Mouse (Mus musculus) heart, postnatal 0 days (tissue): ENCODE results near the gene 2610528A11Rik. TPM values are rescaled to one million over a fixed set of nuclear protein-coding genes. Genes with fewer than 3 reads are reported as not detected.

Experiments
- ATAC-seq: fragments of 200-750 bp; cut with Nextera tagmentation; 2 replicates; pipeline ENCODE4 v1.8.0; 2017; ENCODE audit warnings: low read depth, moderate number of reproducible peaks, moderate library complexity; ENCODE audit not compliant: insufficient read depth
- DNase-seq: peaks from one replicate; pipeline ENCODE4 v3.0.0-alpha.2; 2016; ENCODE audit warnings: low spot score
- H3K27ac ChIP-seq: fragments of 300-500 bp; sonication (generic); 2 replicates; pipeline ENCODE4 v1.5.1; 2014; ENCODE audit warnings: low read depth, mild to moderate bottlenecking
- H3K27me3 ChIP-seq: fragments of 300-500 bp; sonication (generic); 2 replicates; pipeline ENCODE4 v1.6.1; 2014; ENCODE audit warnings: low read length, mixed read lengths; ENCODE audit not compliant: control insufficient read depth, insufficient read depth
- H3K36me3 ChIP-seq: fragments of 300-500 bp; sonication (generic); replicated peaks from 2 replicates; pipeline ENCODE4 v1.6.1; 2014; ENCODE audit warnings: low read length, mixed read lengths; ENCODE audit not compliant: control insufficient read depth, insufficient read depth
- H3K4me1 ChIP-seq: fragments of 300-500 bp; sonication (generic); 2 replicates; pipeline ENCODE4 v1.6.1; 2014; ENCODE audit warnings: antibody characterized with exemption; ENCODE audit not compliant: control insufficient read depth, insufficient read depth
- H3K4me2 ChIP-seq: fragments of 300-500 bp; sonication (generic); 2 replicates; pipeline ENCODE4 v1.6.1; 2014; ENCODE audit warnings: low read depth, mild to moderate bottlenecking, low read length, moderate library complexity
- H3K4me3 ChIP-seq: fragments of 300-500 bp; sonication (generic); 2 replicates; pipeline ENCODE4 v1.5.1; 2014; ENCODE audit warnings: low read depth, low read length
- H3K9ac ChIP-seq: fragments of 300-500 bp; sonication (generic); replicated peaks from 2 replicates; pipeline ENCODE4 v1.6.1; 2014; ENCODE audit warnings: low read depth, low read length, mixed read lengths
- H3K9me3 ChIP-seq: fragments of 300-500 bp; sonication (generic); replicated peaks from 2 replicates; pipeline ENCODE4 v1.6.1; 2016; ENCODE audit warnings: low read length; ENCODE audit not compliant: control insufficient read depth
- CTCF ChIP-seq: IDR thresholded peaks from 2 replicates; pipeline ENCODE4 v1.5.1; 2016; ENCODE audit warnings: antibody characterized with exemption, control low read depth, low read depth
- EP300 ChIP-seq: IDR thresholded peaks from 2 replicates; pipeline ENCODE4 v1.6.1; 2016; ENCODE audit warnings: antibody characterized with exemption, low read depth
- WGBS: fragments of 180-500 bp; shearing (Covaris S2); extraction: QIAGEN DNeasy Blood & Tissue Kit; methylation state at CpG from one replicate; pipeline ENCODE4 v1.1.7; 2014; 5-methylcytosine and 5-hydroxymethylcytosine counted together
- polyA plus RNA-seq: library from polyadenylated mRNA; unstranded; fragments of >200 nt; fragmentation: Nextera tagmentation; extraction: Ambion mirVana; gene quantifications from 2 replicates; pipeline ENCODE4 v1.2.1, GENCODE M21; 2015
- total RNA-seq: library from RNA; depleted of rRNA; stranded (reverse); fragments of >200 nt; gene quantifications from 2 replicates; pipeline ENCODE4 v1.2.3, GENCODE M21; 2014; ENCODE audit warnings: low replicate concordance; rRNA removed

2610528A11Rik gene
- total and polyA plus RNA-seq, 2 experiments from 2014 or later, result 1.2 to 3.7 TPM

GRCm38 (mm10) chr14:37064849-37065248 is 49.0 kb downstream of the 2610528A11Rik start:
- 36% methylated on average over 2 of the region's 2 CpGs for WGBS
- ATAC-seq (no peak), DNase-seq (no peak)
- H3K36me3 ChIP-seq, result no peaks in the 10 kb centered on the region
- no peaks in the 10 kb centered on the region for H3K4me1 ChIP-seq
- no peaks in the 10 kb centered on the region for H3K27me3 ChIP-seq
- H3K4me2 ChIP-seq, result no peak overlapping the region
- H3K27ac ChIP-seq, result no peak overlapping the region
- no peaks in the 10 kb centered on the region for H3K9me3 ChIP-seq
- no peak overlapping the region for H3K9ac ChIP-seq
- no peak for TF ChIP-seq EP300
- no peak for TF ChIP-seq CTCF
- no peak overlapping the region for H3K4me3 ChIP-seq

Other genes with a start within 250 kb of the 2610528A11Rik start
- gene Ccser2, start 145.2 kb downstream of the 2610528A11Rik start, total RNA-seq, result 49.8 and 69.6 TPM in 2 replicates
- gene Ccser2, start 145.2 kb downstream of the 2610528A11Rik start, polyA plus RNA-seq, result 74.1 and 75.7 TPM in 2 replicates
- gene Rgr, start 65.1 kb downstream of the 2610528A11Rik start, total RNA-seq, result not detected in 2 replicates
- not detected in 2 replicates for gene Rgr, start 65.1 kb downstream of the 2610528A11Rik start, polyA plus RNA-seq
- gene Lrit1, start 59.2 kb downstream of the 2610528A11Rik start, total RNA-seq, result not detected in 2 replicates
- gene Lrit1, start 59.2 kb downstream of the 2610528A11Rik start, polyA plus RNA-seq, result not detected in 2 replicates
- gene Lrit2, start 46.1 kb downstream of the 2610528A11Rik start, total RNA-seq, result not detected in 2 replicates
- not detected in 2 replicates for gene Lrit2, start 46.1 kb downstream of the 2610528A11Rik start, polyA plus RNA-seq
- gene Cdhr1, start 15.7 kb downstream of the 2610528A11Rik start, total RNA-seq, result not detected in 2 replicates
- gene Cdhr1, start 15.7 kb downstream of the 2610528A11Rik start, polyA plus RNA-seq, result 0.07 and 0.11 TPM in 2 replicates
- 257 and 266 TPM in 2 replicates for gene Ghitm, start 21.2 kb upstream of the 2610528A11Rik start, total RNA-seq
- 454 and 480 TPM in 2 replicates for gene Ghitm, start 21.2 kb upstream of the 2610528A11Rik start, polyA plus RNA-seq